Mouse (Mus musculus) c-Kit-positive CD71-negative TER-119-negative erythroid progenitor cells, embryonic 14.5 days (primary cell): Measurements from ENCODE around the gene Tnc.

ENCODE experiments used
- DNase-seq: peaks from one replicate; pipeline ENCODE4 v3.0.0-alpha.2; 2013; ENCODE audit warnings: low read depth

Tnc gene

GRCm38 (mm10) chr4:64046831-64047493 is at the start of gene Tnc:
Tnc (minus strand) TSS chr4:64047015.
- DNase-seq: no peak

- no peak for DNase-seq
These were observed 47.4 kb upstream of the Tnc start for GRCm38 (mm10) chr4:64094221-64094620.

GRCm38 (mm10) chr4:64092857-64093256 is 46.0 kb upstream of the Tnc start:
- DNase-seq: no peak

- no peak for DNase-seq
These were observed 42.6 kb upstream of the Tnc start for GRCm38 (mm10) chr4:64089378-64089777.

GRCm38 (mm10) chr4:64087675-64088074 is 40.9 kb upstream of the Tnc start:
- DNase-seq: no peak

- no peak for DNase-seq
These were observed 39.3 kb upstream of the Tnc start for GRCm38 (mm10) chr4:64085993-64086567.

- DNase-seq: no peak
These were observed 37.0 kb upstream of the Tnc start for GRCm38 (mm10) chr4:64083858-64084257.

- DNase-seq: no peak
These were observed 31.3 kb upstream of the Tnc start for GRCm38 (mm10) chr4:64078029-64078619.

GRCm38 (mm10) chr4:64076349-64077025 is 29.7 kb upstream of the Tnc start:
- no peak for DNase-seq

- DNase-seq: no peak
These were observed 27.9 kb upstream of the Tnc start for GRCm38 (mm10) chr4:64074725-64075124.

GRCm38 (mm10) chr4:64067394-64067793 is 20.6 kb upstream of the Tnc start:
- no peak for DNase-seq

- DNase-seq: no peak
These were observed 18.5 kb upstream of the Tnc start for GRCm38 (mm10) chr4:64065266-64065665.

- DNase-seq: no peak
These were observed 12.0 kb upstream of the Tnc start for GRCm38 (mm10) chr4:64058856-64059231.

GRCm38 (mm10) chr4:64058048-64058855 is 11.4 kb upstream of the Tnc start:
- no peak for DNase-seq

- no peak for DNase-seq
These were observed 1.4 kb upstream of the Tnc start for GRCm38 (mm10) chr4:64048177-64048576.

GRCm38 (mm10) chr4:64043893-64044292 is 2.9 kb downstream of the Tnc start:
- no peak for DNase-seq

GRCm38 (mm10) chr4:64043371-64043770 is 3.4 kb downstream of the Tnc start:
- no peak for DNase-seq

- DNase-seq: no peak
These were observed 7.7 kb downstream of the Tnc start for GRCm38 (mm10) chr4:64039091-64039490.

- no peak for DNase-seq
These were observed 9.3 kb downstream of the Tnc start for GRCm38 (mm10) chr4:64037513-64037912.

- no peak for DNase-seq
These were observed 12.1 kb downstream of the Tnc start for GRCm38 (mm10) chr4:64034724-64035123.

- DNase-seq: no peak
These were observed 13.6 kb downstream of the Tnc start for GRCm38 (mm10) chr4:64033191-64033590.

GRCm38 (mm10) chr4:64029486-64029885 is 17.3 kb downstream of the Tnc start:
- DNase-seq: no peak
